Mouse (Mus musculus) bone marrow macrophage, adult 2 months (primary cell): ENCODE data around the gene Armc10.

Experiments
- CTCF ChIP-seq: IDR thresholded peaks from 2 replicates; pipeline ENCODE4 v1.5.1; 2012; ENCODE audit warnings: low read depth, mild to moderate bottlenecking, low read length, moderate library complexity
- POLR2A ChIP-seq: IDR thresholded peaks from 2 replicates; pipeline ENCODE4 v1.6.1; 2012; ENCODE audit warnings: mild to moderate bottlenecking, low read depth, low read length, borderline replicate concordance

GRCm38 (mm10) chr5:21616450-21617009 lies 29.1 kb upstream of the Armc10 start:
- TF ChIP-seq CTCF (no peak), POLR2A (no peak)
